Mouse (Mus musculus): Measurements from ENCODE around the gene Alg9. TPM values are rescaled to one million over a fixed set of nuclear protein-coding genes. Genes with fewer than 3 reads are reported as not detected.

Alg9 gene
- 8.3 and 10.0 TPM in 2 replicates for total RNA-seq (2023)

GRCm38 (mm10) chr9:50774991-50775612 lies at the start of gene Alg9, which contains the start of gene 1110032A03Rik:
Gene Alg9 (plus strand): TSS chr9:50775019.
Gene 1110032A03Rik (minus strand): TSS chr9:50775520.

DNA sequence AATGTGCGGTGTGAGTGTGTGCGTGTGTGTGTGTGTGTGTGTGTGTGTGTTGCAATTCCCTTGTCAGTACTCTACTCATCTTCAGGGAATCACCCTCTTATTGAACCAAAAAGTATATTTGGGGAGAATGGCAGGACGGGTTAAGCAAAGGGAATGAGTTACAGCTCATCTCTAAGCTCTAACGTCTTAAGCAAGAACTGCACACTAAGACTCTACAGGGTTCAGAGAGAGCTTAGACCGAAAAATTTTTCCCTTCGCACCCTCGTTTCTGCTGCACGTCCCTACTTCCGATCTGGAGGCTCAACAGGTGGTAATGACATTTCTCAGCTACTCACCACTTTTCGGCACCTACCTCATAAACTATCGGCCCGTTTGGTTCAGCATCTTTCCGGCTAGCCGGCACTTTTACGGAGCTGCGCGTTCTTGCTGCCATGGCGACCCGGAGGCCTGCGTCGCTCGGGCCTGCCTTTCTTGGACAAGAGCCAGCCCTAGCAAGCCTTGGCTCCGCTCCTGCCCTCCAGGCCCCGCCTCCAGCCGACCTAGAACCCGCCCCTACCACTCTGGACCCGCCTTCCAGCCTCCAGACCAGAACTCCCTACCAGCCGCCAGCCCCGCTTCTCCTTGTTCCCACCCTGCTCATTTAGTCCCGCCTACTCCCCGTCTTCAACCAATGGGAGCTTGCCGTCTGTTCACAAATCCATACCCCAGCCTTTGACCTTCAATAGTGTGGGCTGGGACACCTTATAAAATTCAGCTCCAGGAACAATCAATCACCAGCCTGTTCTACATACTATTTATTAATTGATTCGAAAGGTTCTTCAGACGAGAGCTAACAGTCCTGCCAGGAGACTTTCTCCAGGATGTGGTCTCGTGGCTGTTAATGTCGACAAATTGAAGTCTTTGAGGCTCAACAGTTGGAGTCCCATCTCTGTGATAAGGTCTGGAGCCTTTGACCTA lies 35.6 kb upstream of the Alg9 start, which contains the start of gene Dixdc1:
Gene Dixdc1 (minus strand): TSS at position 604 of the 957 bp plus-strand sequence.

GRCm38 (mm10) chr9:50746214-50746677 lies 28.6 kb upstream of the Alg9 start, which contains the start of gene 2310030G06Rik:
Gene 2310030G06Rik (minus strand): TSS chr9:50746536.

DNA sequence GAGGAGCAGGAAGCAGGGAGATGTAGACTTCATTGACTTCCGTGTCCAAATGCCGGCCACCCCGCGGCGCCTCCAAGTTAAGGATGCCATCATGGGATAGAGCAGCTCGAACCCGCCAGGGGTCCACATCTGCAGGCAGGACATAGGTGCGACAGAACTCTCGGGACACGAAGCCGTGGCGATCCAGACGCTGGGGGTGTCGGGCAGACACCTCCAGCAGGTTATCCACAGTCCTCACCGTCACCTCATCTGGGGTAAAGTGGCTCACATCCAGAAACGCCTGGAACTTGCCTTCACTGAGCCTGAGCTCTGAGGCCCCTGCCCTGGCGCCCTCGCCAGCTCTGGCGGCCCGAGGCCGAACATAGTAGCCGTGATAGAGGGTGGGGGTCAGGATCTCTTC lies 23.5 kb upstream of the Alg9 start, which contains the start of gene Cryab:
Gene Cryab (plus strand): TSS at position 3 of the 400 bp plus-strand sequence.

GRCm38 (mm10) chr9:50752054-50752602 lies 22.7 kb upstream of the Alg9 start, which contains the start of gene Hspb2:
Gene Hspb2 (minus strand): TSS chr9:50752354.

GRCm38 (mm10) chr9:50768107-50769002 lies 6.5 kb upstream of the Alg9 start, which contains the start of gene Fdxacb1:
Gene Fdxacb1 (plus strand): TSS chr9:50768236.

GRCm38 (mm10) chr9:50845081-50845480 lies 70.3 kb downstream of the Alg9 start, which contains the start of gene Ppp2r1b:
Gene Ppp2r1b (plus strand): TSS chr9:50845301.

Other genes starting within 250 kb of the Alg9 start
- gene Pts, start 246.3 kb upstream of the Alg9 start, total RNA-seq (2023): 31.1 and 34.3 TPM in 2 replicates
- 2.9 and 3.1 TPM in 2 replicates for gene Il18, start 220.2 kb upstream of the Alg9 start, total RNA-seq (2023)
- gene Bco2, start 219.8 kb upstream of the Alg9 start, total RNA-seq (2023): 0.48 and 0.57 TPM in 2 replicates
- not detected in 2 replicates for gene Tex12, start 213.7 kb upstream of the Alg9 start, total RNA-seq (2023)
- 84.4 and 90.4 TPM in 2 replicates for gene Sdhd, start 171.2 kb upstream of the Alg9 start, total RNA-seq (2023)
- gene Timm8b, start 171.1 kb upstream of the Alg9 start, total RNA-seq (2023): 47.6 and 56.5 TPM in 2 replicates
- 0.54 and 1.2 TPM in 2 replicates for gene Pih1d2, start 157.7 kb upstream of the Alg9 start, total RNA-seq (2023)
- gene Nkapd1, start 157.6 kb upstream of the Alg9 start, total RNA-seq (2023): 17.8 and 23.0 TPM in 2 replicates
- gene Dlat, start 115.2 kb upstream of the Alg9 start, total RNA-seq (2023): 13.4 and 15.6 TPM in 2 replicates
- not detected in 2 replicates for gene Dixdc1, start 35.5 kb upstream of the Alg9 start, total RNA-seq (2023)
- gene 2310030G06Rik, start 28.5 kb upstream of the Alg9 start, total RNA-seq (2023): not detected in 2 replicates
- 1.1 and 1.2 TPM in 2 replicates for gene Cryab, start 23.7 kb upstream of the Alg9 start, total RNA-seq (2023)
- not detected in 2 replicates for gene Hspb2, start 22.7 kb upstream of the Alg9 start, total RNA-seq (2023)
- gene Fdxacb1, start 6.8 kb upstream of the Alg9 start, total RNA-seq (2023): 4.5 and 5.5 TPM in 2 replicates
- gene 1110032A03Rik, start 501 bp downstream of the Alg9 start, total RNA-seq (2023): 6.8 and 7.7 TPM in 2 replicates
- 20.5 and 31.3 TPM in 2 replicates for gene Ppp2r1b, start 70.3 kb downstream of the Alg9 start, total RNA-seq (2023)
- gene Sik2, start 234.1 kb downstream of the Alg9 start, total RNA-seq (2023): 49.2 and 68.5 TPM in 2 replicates